Mouse (Mus musculus) heart, postnatal 0 days (tissue): ENCODE results near the gene Rerg.

Source experiments
- CTCF ChIP-seq: IDR thresholded peaks from 2 replicates; pipeline ENCODE4 v1.5.1; 2016; ENCODE audit warnings: antibody characterized with exemption, control low read depth, low read depth
- EP300 ChIP-seq: IDR thresholded peaks from 2 replicates; pipeline ENCODE4 v1.6.1; 2016; ENCODE audit warnings: antibody characterized with exemption, low read depth

- TF ChIP-seq CTCF, result no peak
- TF ChIP-seq EP300, result no peak
Observed at GRCm38 (mm10) chr6:137180115-137180514, 9.8 kb upstream of the Rerg start.
